Mouse (Mus musculus) erythroid progenitor cell, adult 5-6 weeks (primary cell): ENCODE results near the gene Npr2. TPM values are rescaled to one million over a fixed set of nuclear protein-coding genes. Genes with fewer than 3 reads are reported as not detected.
"Not testable (repeated sequence)": the region's sequence is repeated elsewhere in the genome, so short reads cannot be mapped to it uniquely, and the experiment has no call there.

Experiments used
- ATAC-seq: replicated peaks from 2 replicates; pipeline ENCODE4 v1.8.0; 2016; ENCODE audit warnings: moderate number of reproducible peaks, mild to moderate bottlenecking, moderate TSS enrichment, inconsistent platforms; ENCODE audit not compliant: poor library complexity, low FRiP score, severe bottlenecking
- total RNA-seq, 2 experiments: library from RNA; stranded (forward) in 1 of 2; stranded (reverse) in 1 of 2; fragments of 150-400 nt in 1 of 2; fragments of 186-747, 209-891 nt in 1 of 2; gene quantifications; 2 replicates each; pipeline versions ENCODE4 v1.2.3 to v1.2.4; 2015 to 2017; ENCODE audit warnings: low replicate concordance in 2 of 2

The Npr2 gene
- 10.8 TPM in 1 of 2 replicates, not detected in the other for total RNA-seq (2015; ENCODE audit: low replicate concordance)
- 0.13 TPM in 1 of 2 replicates, not detected in the other for total RNA-seq (2017; ENCODE audit: low replicate concordance)

DNA sequence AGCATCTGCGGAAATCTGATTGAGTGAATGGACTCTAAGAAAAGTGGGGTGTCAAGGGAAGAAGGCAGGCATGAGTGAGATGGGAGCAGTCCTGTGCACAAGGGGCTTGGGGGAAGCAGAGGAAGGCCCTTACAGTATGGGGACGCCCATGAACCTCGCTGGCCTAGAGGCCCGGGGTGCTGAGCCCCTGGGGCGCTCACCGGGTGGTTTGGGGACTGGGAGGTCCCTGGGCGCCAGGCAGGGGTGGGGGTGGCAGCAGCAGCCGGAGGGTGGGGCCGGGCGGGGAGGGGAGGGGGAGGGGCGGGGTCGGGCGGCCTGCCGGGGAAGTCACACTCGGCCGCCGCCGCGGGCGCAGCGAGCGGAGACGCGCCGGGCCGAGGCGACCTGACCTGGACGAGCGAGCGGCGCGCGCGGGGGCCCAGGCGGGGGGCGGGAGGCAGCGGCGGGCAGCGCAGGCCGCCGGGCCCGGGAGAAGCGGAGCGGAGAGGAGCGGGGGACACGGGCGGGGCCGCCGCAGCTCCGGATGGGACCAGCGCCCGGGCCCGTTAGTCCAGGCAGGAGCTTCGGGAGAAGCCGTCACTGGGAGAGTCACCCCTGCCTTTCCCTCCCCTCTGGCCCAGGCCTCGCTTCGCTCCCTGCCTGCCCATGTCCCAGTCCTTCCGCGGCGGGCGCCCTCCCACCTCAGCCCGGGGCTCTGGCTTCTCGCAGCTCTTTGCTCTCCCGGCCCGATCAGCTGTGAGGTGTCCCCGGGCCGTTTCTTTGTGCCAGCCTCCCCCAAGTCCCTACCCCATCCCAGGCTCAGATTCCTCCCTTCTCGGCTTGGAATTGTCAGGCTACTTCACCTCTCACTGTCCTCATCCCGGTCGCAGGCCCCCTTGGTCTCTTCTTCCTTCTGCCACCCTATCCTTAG is at the start of gene Npr2:
Gene Npr2, plus strand, starts transcription at position 890 of the 910 bp plus-strand sequence.
- ATAC-seq: no peak

DNA sequence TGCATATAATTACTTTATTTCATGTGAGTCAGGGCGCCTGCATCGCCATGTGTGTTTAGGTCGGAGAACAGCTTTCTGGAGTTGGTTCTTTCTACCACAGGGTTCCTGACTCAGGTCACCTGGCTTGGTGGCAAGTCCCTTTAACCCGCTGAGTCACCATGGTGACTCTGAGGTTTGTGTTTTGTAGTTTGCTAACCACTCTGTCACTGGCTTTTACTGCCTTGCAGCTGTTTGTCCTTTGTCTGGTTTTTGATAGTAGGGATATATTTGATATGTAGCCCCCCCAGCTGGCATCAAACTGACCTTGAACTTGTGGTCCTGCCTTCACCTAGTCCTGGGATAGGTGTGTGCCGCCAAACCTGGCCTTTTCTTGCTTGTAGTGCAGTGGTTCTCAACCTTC is 49.5 kb upstream of the Npr2 start:
- no peak for ATAC-seq

DNA sequence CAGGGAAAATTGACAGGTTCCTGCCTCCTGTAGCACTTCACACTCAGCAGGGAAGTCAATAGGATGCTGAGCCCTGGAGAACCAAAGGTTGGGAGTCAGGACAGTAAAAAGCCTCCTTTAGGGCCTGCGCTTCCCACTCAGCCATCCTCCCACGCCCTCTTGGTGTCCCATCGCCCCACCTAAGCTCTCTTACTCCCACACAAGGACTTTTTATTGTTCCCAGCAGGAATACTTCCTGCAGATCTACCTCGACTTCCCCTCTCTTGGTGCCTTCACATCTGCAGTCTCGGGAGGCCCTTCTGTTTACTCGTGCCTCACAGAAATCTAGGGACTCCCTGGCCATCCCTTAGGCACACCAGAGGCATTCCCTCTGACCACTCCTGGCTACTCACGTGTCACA is 48.3 kb upstream of the Npr2 start:
- ATAC-seq: no peak

DNA sequence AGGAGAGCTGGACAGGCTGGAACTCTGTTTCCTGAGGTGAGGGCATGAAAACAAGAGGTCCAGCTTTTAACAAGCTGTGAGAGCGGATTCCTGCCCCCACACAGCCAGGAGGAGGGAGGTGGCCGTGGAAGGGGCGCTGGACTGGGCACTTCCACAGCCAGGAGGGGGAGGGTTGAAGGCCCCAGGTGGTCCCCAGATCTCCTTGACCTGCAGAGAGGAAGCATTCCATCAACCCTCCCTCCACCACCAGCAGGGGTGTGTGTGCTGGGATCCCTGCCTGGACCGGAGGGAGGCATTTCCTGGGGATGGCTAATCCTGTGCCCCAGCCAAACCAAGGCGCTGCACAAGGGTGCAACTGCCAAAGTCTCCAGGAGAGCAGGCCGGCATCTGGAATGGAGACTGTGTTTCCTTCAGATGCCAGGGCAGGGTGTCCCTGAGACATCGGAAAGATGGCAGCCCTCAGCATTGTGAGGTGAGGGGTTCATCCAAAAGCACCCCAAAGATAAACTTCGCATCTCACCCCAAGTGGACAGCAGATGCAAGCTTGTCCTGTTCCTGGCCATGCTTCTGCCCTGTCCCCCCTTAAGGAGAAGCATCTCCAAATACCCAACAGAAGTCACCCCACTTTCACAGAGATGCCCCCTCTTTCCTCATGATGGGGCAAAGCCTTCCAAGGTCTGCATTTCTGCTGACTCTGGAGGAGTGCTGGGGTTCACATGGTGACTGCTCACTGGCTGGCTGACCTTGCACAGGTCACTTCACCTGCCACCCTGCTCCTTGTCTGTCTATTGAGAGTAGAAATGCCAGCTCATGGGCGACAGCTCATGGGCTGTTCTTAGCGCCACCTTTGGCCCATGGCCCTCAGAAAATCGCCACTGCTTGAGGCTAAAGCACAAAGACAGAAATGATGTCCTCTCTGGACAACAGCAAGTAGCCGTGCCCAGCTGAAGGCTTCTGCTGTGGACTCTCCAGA is 47.0 kb upstream of the Npr2 start, which contains the start of gene Msmp:
Gene Msmp, minus strand, starts transcription at position 51 of the 973 bp plus-strand sequence.
- no peak for ATAC-seq

DNA sequence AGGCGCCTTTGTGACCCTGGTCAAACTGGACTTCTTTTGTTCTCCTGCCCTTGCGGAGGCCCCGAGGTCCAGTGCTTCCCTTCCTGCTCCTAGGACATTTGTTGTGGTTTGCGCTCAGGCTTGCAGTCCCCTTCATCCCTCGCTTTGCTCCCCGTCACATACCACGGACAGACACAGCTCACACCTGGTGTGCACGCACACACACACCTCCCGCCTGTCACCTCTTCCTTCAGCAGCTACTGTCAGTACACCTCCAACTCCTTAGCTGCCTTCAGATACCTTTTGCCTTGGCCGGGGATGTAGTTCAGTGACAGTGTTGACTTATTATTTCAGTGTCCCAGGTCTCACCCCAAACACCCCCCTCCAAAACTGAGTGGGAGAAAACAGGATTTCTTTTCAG is 46.1 kb upstream of the Npr2 start:
- ATAC-seq: no peak

DNA sequence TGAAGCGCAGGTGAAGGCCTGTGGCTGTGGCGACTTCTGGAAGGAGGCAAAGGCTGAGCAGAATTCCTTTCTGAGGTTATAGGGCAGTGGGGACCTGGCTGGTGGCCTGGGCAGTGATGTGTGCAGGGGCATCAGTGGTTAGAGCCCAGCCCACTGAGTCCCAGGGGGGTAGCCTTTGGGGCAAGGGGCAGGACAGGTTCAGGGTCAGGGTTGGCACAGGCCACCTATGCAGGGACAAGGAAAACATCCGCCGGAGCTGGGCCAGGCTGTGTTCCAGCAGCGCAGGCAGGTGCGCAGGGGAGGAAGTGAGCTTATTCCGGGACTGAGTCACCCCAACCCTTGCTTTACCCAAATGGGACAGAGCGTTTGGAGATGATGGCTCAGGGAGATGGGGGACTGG is 45.3 kb upstream of the Npr2 start:
- no peak for ATAC-seq

DNA sequence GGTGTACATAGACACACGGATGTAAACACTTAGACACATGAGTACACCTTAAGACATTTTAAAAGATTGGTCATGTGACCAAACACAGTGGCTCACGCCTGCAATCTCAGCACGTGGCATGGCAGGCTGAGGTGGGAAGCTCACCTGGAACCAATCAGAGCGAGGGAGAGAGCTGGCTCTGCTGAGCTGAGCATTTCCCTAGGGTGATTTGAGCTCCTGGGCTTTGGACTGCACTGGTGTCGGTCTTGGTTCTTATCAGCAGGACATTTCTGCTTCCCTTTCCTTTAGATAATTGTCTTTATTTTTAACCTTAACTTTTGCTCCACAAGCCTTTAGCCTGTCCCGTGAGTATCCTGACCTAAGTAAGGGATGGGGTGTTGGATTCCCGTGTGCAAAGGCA is 44.1 kb upstream of the Npr2 start:
- ATAC-seq: no peak

DNA sequence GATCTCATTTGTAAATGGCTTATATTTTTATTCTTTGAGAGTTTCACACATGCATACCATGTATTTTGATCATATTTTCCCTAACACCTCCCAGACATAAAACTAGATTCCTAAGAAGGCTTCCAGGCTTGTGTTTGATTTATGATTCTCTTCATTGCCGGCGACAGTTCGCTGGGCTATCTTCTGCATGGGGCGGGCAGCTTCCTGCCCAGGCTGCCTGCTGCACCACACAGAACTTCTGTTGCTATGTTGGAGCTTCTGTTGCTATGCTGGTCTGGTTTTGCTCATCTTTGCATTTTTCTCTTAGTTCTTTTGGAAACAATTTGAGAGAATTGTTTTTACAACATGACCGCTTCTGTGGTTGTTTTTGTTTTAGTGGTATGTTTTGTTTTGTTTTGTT is 40.2 kb upstream of the Npr2 start:
- ATAC-seq: no peak

DNA sequence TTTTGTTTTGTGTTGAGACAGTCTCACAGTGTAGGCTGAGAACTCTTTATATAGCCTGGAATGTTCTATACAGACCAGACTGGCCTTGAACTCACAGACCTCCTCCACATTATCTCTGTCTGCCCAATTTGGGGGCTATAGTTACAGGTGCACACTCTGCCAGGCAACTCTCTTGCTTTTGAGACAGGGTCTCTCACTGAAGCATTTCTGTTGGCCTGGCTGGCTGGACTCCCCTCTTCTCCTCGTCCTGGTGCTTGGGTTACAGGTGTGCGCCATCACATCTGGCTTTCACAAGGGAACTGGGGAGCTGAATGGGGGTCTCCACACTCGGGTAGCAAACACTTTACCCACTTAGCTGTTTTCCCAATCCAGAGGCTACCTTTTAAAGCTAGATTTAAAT is 39.8 kb upstream of the Npr2 start:
- no peak for ATAC-seq

DNA sequence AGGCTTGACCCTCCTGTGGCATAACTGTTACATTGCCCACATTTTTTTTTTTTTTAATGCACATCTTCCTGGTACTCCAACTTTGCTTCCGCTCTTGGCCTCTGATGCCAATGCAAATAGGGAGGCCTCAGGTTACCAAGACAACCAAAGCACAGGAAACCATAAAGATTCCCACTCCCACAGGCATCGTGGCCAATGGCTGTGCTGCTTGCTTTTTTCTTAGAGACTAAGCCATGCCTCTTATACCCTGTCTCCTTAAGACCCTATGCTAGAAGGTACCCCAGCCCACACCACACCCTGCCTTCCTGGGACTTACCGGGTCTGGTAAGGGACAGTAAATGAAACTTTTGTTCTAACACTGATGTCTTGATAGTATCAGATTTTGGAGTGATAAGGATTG is 38.3 kb upstream of the Npr2 start:
- ATAC-seq: no peak

DNA sequence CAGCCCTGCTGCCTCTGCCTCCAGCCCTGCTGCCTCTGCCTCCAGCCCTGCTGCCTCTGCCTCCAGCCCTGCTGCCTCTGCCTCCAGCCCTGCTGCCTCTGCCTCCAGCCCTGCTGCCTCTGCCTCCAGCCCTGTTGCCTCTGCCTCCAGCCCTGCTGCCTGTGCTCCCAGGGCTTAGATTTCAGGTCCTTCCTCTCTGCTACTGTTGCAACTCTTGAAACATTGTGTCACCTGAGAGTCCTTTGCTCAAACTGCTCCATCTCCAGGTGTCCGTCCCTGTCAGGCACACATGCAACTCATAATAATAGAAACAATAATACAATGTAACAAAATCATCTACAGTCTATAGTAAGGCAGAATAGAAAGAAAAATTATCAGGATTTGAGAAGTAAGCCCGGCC is 35.1 kb upstream of the Npr2 start:
- not testable (repeated sequence) for ATAC-seq

DNA sequence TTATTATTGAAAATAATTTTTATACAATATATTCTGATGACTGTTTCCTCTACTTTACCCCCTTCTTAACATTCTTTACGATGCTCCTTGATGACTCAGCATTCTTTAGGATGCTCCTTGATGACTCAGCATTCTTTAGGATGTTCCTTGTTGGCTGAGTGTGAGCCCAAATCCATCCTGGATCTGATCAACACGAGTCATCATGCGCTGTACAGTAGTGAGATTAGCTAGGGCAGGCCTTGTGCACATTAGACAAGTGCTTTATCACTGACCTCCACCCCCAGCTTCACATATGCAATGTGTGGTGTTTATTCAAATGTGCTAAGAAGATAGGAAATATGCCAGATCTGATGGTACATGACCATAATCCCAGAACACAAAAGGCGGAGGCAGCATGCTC is 33.5 kb upstream of the Npr2 start:
- peak; percentile 85 for ATAC-seq

DNA sequence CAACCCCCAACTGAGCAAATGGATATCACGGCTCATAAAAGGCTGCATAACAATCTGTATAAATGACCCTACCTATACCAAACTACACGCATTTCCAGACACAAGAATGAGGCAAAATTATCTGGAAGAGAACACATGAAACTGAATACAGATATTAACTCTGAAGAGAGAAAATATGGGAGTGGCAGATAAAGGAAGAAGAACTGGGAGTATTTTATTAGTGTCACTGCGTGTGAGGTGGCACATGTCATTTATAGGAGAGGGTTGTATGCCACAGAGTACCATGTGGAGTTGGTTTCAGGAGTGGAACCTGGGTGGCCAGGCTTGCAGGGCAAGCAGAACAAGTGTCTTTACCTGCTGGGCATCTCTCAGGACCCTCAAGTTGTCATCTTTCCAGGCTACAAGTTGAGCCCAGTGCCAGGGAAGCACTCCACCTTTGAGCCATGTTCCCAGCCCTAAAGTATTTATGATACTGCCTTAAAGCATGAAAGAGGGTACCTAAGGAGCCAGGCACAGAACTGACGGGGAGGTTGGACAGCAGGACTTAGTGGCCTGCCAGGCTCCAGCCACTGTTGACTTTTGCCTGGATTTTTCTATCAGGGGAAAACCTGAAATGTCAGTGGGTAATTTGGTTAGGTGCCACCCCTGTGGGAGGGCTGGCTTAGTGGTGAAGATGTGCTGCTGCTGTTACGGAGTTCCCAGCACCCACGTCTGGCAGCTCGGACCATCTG is 32.9 kb upstream of the Npr2 start:
- peak; percentile 54 for ATAC-seq

DNA sequence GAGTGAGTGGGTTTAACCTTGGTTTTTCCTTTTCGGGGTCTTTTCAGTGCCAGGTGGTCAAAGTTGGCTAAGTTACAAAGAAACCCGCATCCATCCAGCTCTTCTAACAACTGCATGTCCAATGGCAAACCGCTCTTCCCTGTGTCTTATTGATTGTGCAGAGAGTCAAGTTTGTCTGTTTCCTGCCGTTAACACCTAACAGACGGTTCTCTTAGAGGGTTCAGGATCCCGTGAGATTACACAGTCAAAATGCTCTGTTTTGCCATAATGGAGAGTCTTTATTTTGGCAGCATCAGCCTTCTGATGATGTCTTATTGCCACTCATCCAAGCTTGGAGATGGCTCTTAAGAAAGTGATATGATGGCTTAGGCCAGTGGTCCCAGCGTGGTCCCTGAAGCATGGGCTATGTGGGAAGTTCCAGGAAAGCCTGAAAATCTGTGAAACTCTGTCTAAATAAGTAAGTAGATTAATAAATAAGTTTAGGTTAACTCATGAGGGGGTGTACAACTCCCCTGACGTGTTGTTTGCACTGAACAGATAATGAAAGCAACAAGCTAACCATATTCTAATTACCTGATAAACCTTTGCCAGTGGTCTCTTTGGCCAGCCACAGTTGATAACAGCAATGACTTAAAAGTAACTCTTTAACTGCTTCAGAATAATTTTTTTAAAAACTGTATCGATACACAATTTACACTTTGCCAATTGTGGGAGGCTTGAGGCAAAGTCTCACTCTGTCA is 31.4 kb upstream of the Npr2 start:
- no peak for ATAC-seq

DNA sequence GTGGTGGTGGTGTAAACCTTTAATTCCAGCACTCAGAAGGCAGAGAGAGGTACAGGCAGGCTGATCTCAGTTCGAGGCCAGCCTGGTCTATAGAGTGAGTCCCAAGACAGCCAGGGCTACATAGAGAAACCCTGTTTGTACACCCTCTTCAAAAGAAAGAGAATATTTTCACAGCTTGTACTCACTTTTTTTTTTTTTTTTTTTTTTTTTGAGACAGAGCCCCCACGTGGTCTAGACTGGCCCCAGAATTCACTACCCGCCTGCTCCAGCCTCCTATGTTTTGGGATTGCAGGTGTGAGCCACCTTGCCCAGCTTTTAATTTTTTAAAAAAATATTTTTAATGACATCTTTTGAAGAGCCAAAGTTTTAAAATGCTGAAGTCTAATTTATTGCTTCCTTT is 27.6 kb upstream of the Npr2 start:
- no peak for ATAC-seq

DNA sequence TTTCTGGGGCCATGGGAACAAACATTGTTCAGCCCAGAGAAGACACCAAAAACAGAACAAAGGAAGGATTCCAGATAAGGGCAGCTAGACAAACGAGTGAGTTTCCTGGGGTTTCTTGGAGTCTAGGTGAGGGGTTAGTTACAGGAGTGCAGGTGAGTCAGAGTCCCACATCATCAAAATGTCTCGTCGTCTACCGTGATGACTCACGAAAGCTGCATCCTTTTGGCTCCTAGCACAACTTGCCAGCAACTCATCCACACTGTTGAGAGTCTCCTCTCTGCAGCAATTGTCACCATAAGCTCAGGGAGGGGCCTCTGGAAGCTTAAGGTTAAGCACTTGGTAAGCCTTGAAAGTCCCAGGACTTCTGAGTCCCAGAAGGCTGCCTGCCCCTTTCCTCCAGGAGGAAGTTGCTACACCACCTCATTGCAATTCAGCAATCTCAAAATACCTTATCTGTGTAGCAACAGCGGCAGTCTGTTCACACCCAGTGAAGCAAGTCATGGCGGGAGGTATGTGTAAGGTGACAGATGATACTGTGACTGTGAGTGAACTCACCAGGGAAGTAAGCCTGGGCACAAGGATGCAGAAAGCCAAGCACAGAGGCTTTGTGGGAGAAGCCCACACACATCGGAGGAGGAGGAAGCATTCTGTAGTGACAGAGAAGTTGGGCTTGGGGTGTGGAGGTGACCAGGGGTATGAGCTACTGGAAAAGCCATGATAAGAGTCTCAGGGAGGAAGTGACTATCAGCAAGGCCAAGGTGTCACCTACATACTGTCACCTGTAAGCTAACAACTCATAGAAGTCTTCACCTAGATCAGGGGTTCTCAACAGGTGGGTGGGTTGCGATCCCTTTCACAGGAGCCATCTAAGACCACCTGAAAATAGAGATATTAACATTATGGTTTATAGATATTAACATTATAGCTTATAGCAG is 26.7 kb upstream of the Npr2 start:
- peak; percentile 97 for ATAC-seq

DNA sequence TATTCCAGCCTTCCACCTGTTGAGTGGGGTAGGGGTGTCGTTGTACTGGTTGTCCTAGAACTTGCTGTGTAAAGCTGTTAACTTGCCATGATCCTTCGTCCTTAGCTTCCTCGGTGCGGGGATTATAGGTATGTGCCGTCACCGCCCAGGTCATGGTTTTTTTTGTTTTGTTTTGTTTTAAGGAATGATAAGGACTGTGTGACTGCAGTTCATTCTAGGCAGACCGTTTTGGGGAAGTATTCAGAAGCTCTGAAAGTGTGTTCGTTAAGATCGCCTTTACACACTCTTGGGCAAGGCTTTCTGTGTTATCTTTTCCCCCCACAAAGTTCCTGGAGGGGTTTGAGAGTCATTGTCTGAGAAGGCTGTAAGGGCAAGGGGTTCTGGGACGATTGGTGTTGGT is 19.2 kb upstream of the Npr2 start:
- peak; percentile 42 for ATAC-seq
